Mouse (Mus musculus): ENCODE measurements around the gene Tmem131l. TPM values are rescaled to one million over a fixed set of nuclear protein-coding genes. Genes with fewer than 3 reads are reported as not detected.

Tmem131l gene
- total and polyA plus RNA-seq, 3 experiments, result 9.6 to 39.6 TPM; not detected in 1

DNA sequence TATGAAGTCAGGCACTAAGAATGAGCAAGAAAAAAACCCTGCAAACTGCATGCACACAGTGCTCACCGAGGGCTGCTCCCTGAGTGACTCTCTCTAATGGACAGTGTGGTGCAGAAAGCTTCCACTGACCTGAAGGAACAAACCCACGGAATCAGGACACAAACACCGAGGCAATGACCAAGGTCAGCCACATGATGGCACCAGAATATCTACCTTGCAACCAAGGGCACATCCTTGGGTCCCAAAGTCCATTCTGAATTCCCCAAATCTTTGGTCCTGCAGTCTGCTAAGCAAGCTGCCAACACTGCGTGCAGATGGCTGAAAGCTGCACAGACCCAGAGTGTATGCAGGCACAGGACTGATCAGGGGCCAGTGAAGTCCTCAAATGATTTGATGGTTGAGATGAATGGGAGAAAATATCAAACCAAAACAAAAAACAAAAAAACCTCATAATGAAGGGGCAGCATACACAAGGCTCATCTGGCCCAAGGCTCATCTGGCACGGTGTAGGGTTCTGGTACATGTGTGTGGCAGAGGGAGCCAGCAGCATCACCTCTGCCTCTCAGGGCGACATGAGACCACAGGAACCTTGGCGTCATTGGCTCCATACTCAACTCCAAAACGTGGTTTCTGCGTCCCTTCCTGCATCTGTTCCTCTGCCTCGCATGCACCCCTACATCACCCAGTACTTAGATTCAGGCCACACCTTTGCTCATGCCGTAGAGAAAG lies 124.0 kb downstream of the Tmem131l start:
- no peaks in the 10 kb centered on the region for H3K9me3 ChIP-seq (replicated peaks; ENCODE audit: insufficient read depth, low read length)
- TF ChIP-seq POLR2AphosphoS2 (IDR thresholded peaks at IDR 0.05; ENCODE audit: low read length) (no peak), CHD1 (IDR thresholded peaks at IDR 0.05; ENCODE audit: low read depth, low read length) (no peak), MXI1 (IDR thresholded peaks at IDR 0.05; ENCODE audit: low read depth, low read length) (no peak), ZKSCAN1 (IDR thresholded peaks at IDR 0.05; ENCODE audit: low read depth, low read length) (no peak), USF2 (IDR thresholded peaks at IDR 0.05; ENCODE audit: borderline replicate concordance in 1 of 2, insufficient read depth in 1 of 2, low read depth in 1 of 2, low read length in 2 of 2) (no peak), E2F4 (IDR thresholded peaks at IDR 0.05; ENCODE audit: borderline replicate concordance, low read depth, low read length) (no peak), KAT2A (conservative IDR thresholded peaks at IDR 0.05; ENCODE audit: low read depth, low read length) (no peak), MYB (IDR thresholded peaks at IDR 0.05; ENCODE audit: low read depth, low read length) (no peak), NELFE (IDR thresholded peaks at IDR 0.05; ENCODE audit: low read depth, low read length) (no peak), MEF2A (IDR thresholded peaks at IDR 0.05; ENCODE audit: extremely low read depth, insufficient replicate concordance, low read depth, low read length, poor library complexity, severe bottlenecking) (no peak), SMC3 (IDR thresholded peaks at IDR 0.05; ENCODE audit: low read depth, low read length) (peak; percentile 65), MYC (IDR thresholded peaks at IDR 0.05; ENCODE audit: low read depth, low read length) (no peak), GABPA (IDR thresholded peaks at IDR 0.05; ENCODE audit: low read depth, low read length) (no peak), SIN3A (IDR thresholded peaks at IDR 0.05; ENCODE audit: low read length) (no peak), BHLHE40 (IDR thresholded peaks at IDR 0.05; ENCODE audit: borderline replicate concordance, low read depth, low read length) (no peak), ZNF384 (IDR thresholded peaks at IDR 0.05; ENCODE audit: low read depth, low read length) (no peak), TAL1 (IDR thresholded peaks at IDR 0.05; ENCODE audit: low read length) (no peak), MAX (IDR thresholded peaks at IDR 0.05; ENCODE audit: low read length) (no peak), HCFC1 (IDR thresholded peaks at IDR 0.05; ENCODE audit: low read depth, low read length) (no peak), RAD21 (IDR thresholded peaks at IDR 0.05; ENCODE audit: low read depth, low read length) (peak; percentile 56), ZC3H11A (IDR thresholded peaks at IDR 0.05; ENCODE audit: low read depth, low read length) (no peak), CTCF (IDR thresholded peaks at IDR 0.05 in 2 of 3, conservative IDR thresholded peaks at IDR 0.05 in 1 of 3; ENCODE audit: control insufficient read depth in 1 of 3, insufficient read depth in 1 of 3, low read depth in 2 of 3, low read length in 3 of 3, poor library complexity in 1 of 3, severe bottlenecking in 1 of 3) (peak; percentile 42 to 61 (median 58)), ETS1 (IDR thresholded peaks at IDR 0.05; ENCODE audit: low read depth, low read length) (no peak), NRF1 (IDR thresholded peaks at IDR 0.05; ENCODE audit: insufficient read depth, low read depth, low read length, poor library complexity, severe bottlenecking) (no peak)
- no peak overlapping the region for H3K4me3 ChIP-seq (ENCODE audit: control insufficient read depth in 1 of 2, insufficient read depth in 1 of 2, low read depth in 2 of 2, low read length in 2 of 2)
- H3K27ac ChIP-seq (ENCODE audit: control insufficient read depth, low read depth, low read length), result no peak overlapping the region
- H3K4me1 ChIP-seq (ENCODE audit: control insufficient read depth in 1 of 2, insufficient read depth in 2 of 2, low read length in 2 of 2), result no peaks in the 10 kb centered on the region
- H3K27me3 ChIP-seq (ENCODE audit: control insufficient read depth in 1 of 2, insufficient read depth in 2 of 2, low read length in 2 of 2), result no peaks in the 10 kb centered on the region
- peaks cover 0 to 4% of the 10 kb centered on the region in 2 experiments; a peak in 2 of 4 replicates for H3K36me3 ChIP-seq (ENCODE audit: control insufficient read depth in 1 of 2, insufficient read depth in 2 of 2, low read length in 2 of 2)
- no peaks in the 10 kb centered on the region for H3K79me2 ChIP-seq (ENCODE audit: control insufficient read depth, insufficient read depth, low read length, poor library complexity)
- peak; percentile 27 for DNase-seq (ENCODE audit: low read depth, low spot score)
- no peak overlapping the region for H3K9ac ChIP-seq (ENCODE audit: control insufficient read depth, low read depth, low read length, poor library complexity, severe bottlenecking)

All from MEL (cell line).